Mouse (Mus musculus) ES-Bruce4 (cell line): ENCODE measurements at regions not wholly inside any gene's neighbourhood (a gene's known extent, or its start where the extent isn't known, plus 50 kb on each side); places are given as distances from the start of the nearest gene placed in this dataset.

Experiments
- CTCF ChIP-seq: IDR thresholded peaks from one replicate; pipeline ENCODE4 v1.8.1; 2011; ENCODE audit warnings: low read depth, low read length
- EP300 ChIP-seq: IDR thresholded peaks from 2 replicates; pipeline ENCODE4 v1.6.1; 2011; ENCODE audit warnings: low read depth, low read length; ENCODE audit not compliant: insufficient read depth
- POLR2A ChIP-seq: IDR thresholded peaks from one replicate; pipeline ENCODE4 v1.8.1; 2011; ENCODE audit warnings: low read length; ENCODE audit not compliant: insufficient read depth

DNA sequence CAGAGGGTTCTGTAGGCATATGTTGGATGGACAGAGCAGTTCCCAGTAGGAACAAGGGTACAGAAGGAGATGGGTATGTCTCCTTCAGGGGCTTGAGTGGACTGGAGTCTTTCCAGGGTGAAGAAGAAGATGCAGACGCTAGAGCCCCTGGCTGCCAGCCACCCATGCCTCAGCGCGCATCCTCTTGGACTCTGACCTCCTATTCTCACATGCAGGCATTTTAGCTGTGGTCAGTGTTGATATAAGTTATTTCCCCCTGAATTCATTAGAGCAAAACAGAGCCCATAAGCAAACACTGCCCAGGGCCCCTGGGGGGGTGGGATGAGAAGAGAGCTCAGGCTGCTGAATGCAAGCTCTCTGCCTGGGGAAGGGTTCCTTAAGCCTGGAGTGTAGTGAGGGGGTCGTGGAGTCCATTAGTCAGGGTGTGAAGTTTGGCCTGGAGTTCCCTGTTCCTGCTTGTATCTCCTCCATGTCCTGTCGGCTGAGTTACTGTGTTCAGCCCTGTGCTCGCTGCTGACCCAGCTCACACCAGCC, 54.0 kb upstream of the Nkx2-2 start:
- TF ChIP-seq EP300 (no peak), CTCF (no peak), POLR2A (no peak)
